Mouse (Mus musculus) CH12.LX (cell line): ENCODE data around the gene Brox. TPM values are rescaled to one million over a fixed set of nuclear protein-coding genes. Genes with fewer than 3 reads are reported as not detected.

ENCODE experiments used
- DNase-seq: peaks from one replicate; pipeline ENCODE4 v3.0.0-alpha.2; 2013; ENCODE audit errors: extremely low read depth
- H3K27ac ChIP-seq: 2 replicates; pipeline ENCODE4 v1.5.1; 2012; ENCODE audit warnings: low read depth, mild to moderate bottlenecking, control low read depth, moderate library complexity; ENCODE audit not compliant: insufficient read depth
- H3K27me3 ChIP-seq: replicated peaks from 2 replicates; pipeline ENCODE3; 2012; ENCODE audit warnings: inconsistent platforms
- H3K36me3 ChIP-seq, 2 experiments: replicated peaks in 1 of 2; 2 replicates each; pipeline versions ENCODE3 to v1.6.1; 2012; ENCODE audit warnings: inconsistent platforms in 1 of 2, low read length in 1 of 2, mild to moderate bottlenecking in 1 of 2, mixed read lengths in 1 of 2, moderate library complexity in 1 of 2; ENCODE audit not compliant: control insufficient read depth in 1 of 2, insufficient read depth in 1 of 2
- H3K4me1 ChIP-seq, 2 experiments: 2 replicates each; pipeline ENCODE4 v1.6.1; 2012; ENCODE audit warnings: inconsistent platforms in 1 of 2, moderate library complexity in 1 of 2; ENCODE audit not compliant: insufficient read depth in 2 of 2, control insufficient read depth in 1 of 2
- H3K4me2 ChIP-seq: 2 replicates; pipeline ENCODE4 v1.6.1; 2012; ENCODE audit warnings: low read depth, mild to moderate bottlenecking, control low read depth; ENCODE audit not compliant: poor library complexity, insufficient read depth, severe bottlenecking
- H3K4me3 ChIP-seq, 3 experiments: fragments of 150-350 bp in 1 of 3; sonication (generic) in 1 of 3; replicated peaks in 1 of 3; 2 replicates each; pipeline versions ENCODE3 to v1.5.1; 2011 to 2012; ENCODE audit warnings: low read depth in 2 of 3, low read length in 2 of 3, mild to moderate bottlenecking in 2 of 3, moderate library complexity in 2 of 3, control low read depth in 1 of 3, improper control_type of control experiment in 1 of 3, inconsistent platforms in 1 of 3, mixed read lengths in 1 of 3; ENCODE audit not compliant: poor library complexity in 1 of 3
- H3K79me2 ChIP-seq: replicated peaks from 2 replicates; pipeline ENCODE4 v1.6.1; 2012; ENCODE audit warnings: mild to moderate bottlenecking, moderate library complexity; ENCODE audit not compliant: control insufficient read depth, poor library complexity, insufficient read depth, severe bottlenecking; ENCODE audit errors: extremely low read depth
- H3K9ac ChIP-seq: 2 replicates; pipeline ENCODE4 v1.6.1; 2012; ENCODE audit warnings: low read depth, mild to moderate bottlenecking, control low read depth, moderate library complexity; ENCODE audit not compliant: insufficient read depth
- H3K9me3 ChIP-seq: replicated peaks from 2 replicates; pipeline ENCODE3; 2012; ENCODE audit warnings: low read length, inconsistent platforms, mixed read lengths
- BHLHE40 ChIP-seq: IDR thresholded peaks from 2 replicates; pipeline ENCODE4 v1.6.1; 2011; ENCODE audit warnings: mild to moderate bottlenecking, low read depth, low read length, improper control_type of control experiment
- CHD1 ChIP-seq: IDR thresholded peaks from 2 replicates; pipeline ENCODE4 v1.6.1; 2012; ENCODE audit warnings: low read depth, low read length, improper control_type of control experiment, inconsistent platforms
- CHD2 ChIP-seq: IDR thresholded peaks from 2 replicates; pipeline ENCODE4 v1.6.1; 2011; ENCODE audit warnings: low read length, improper control_type of control experiment
- CTCF ChIP-seq, 2 experiments: IDR thresholded peaks in 1 of 2; conservative IDR thresholded peaks in 1 of 2; 2 replicates each; pipeline ENCODE4 v1.5.1; 2011 to 2012; ENCODE audit warnings: low read depth in 2 of 2, low read length in 2 of 2, improper control_type of control experiment in 1 of 2, inconsistent platforms in 1 of 2, mild to moderate bottlenecking in 1 of 2, moderate library complexity in 1 of 2
- E2F4 ChIP-seq: IDR thresholded peaks from 2 replicates; pipeline ENCODE4 v1.6.1; 2011; ENCODE audit warnings: low read depth, low read length, improper control_type of control experiment; ENCODE audit not compliant: insufficient replicate concordance
- ELF1 ChIP-seq: IDR thresholded peaks from 2 replicates; pipeline ENCODE4 v1.6.1; 2014; ENCODE audit warnings: low read depth, mild to moderate bottlenecking, inconsistent platforms, low read length, improper control_type of control experiment
- ETS1 ChIP-seq: conservative IDR thresholded peaks from 2 replicates; pipeline ENCODE4 v1.6.1; 2012; ENCODE audit warnings: low read depth, mild to moderate bottlenecking, inconsistent platforms, low read length, improper control_type of control experiment, moderate library complexity
- GABPA ChIP-seq: IDR thresholded peaks from 2 replicates; pipeline ENCODE4 v1.6.1; 2012; ENCODE audit warnings: low read depth, low read length, improper control_type of control experiment, inconsistent platforms; ENCODE audit not compliant: insufficient replicate concordance
- HCFC1 ChIP-seq: IDR thresholded peaks from 2 replicates; pipeline ENCODE4 v1.6.1; 2012; ENCODE audit warnings: low read depth, mild to moderate bottlenecking, inconsistent platforms, low read length, improper control_type of control experiment
- IRF4 ChIP-seq: IDR thresholded peaks from 2 replicates; pipeline ENCODE4 v1.6.1; 2014; ENCODE audit warnings: low read depth, mild to moderate bottlenecking, inconsistent platforms, low read length, improper control_type of control experiment
- JUND ChIP-seq: conservative IDR thresholded peaks from 2 replicates; pipeline ENCODE4 v1.6.1; 2011; ENCODE audit warnings: low read depth, low read length, improper control_type of control experiment
- KAT2A ChIP-seq: IDR thresholded peaks from 2 replicates; pipeline ENCODE4 v1.6.1; 2012; ENCODE audit warnings: low read length, improper control_type of control experiment, inconsistent platforms; ENCODE audit not compliant: insufficient replicate concordance
- MAX ChIP-seq: IDR thresholded peaks from 2 replicates; pipeline ENCODE4 v1.6.1; 2011; ENCODE audit warnings: low read length, improper control_type of control experiment
- MAZ ChIP-seq: IDR thresholded peaks from 2 replicates; pipeline ENCODE4 v1.6.1; 2012; ENCODE audit warnings: low read depth, mild to moderate bottlenecking, inconsistent platforms, low read length, improper control_type of control experiment, moderate library complexity
- MEF2A ChIP-seq: IDR thresholded peaks from 2 replicates; pipeline ENCODE4 v1.6.1; 2014; ENCODE audit warnings: low read depth, mild to moderate bottlenecking, inconsistent platforms, low read length, improper control_type of control experiment, borderline replicate concordance
- MXI1 ChIP-seq: IDR thresholded peaks from 2 replicates; pipeline ENCODE4 v1.6.1; 2011; ENCODE audit warnings: mild to moderate bottlenecking, low read depth, low read length, improper control_type of control experiment
- MYC ChIP-seq: IDR thresholded peaks from 2 replicates; pipeline ENCODE4 v1.6.1; 2011; ENCODE audit warnings: low read depth, mild to moderate bottlenecking, improper control_type of control experiment, low read length
- NELFE ChIP-seq: IDR thresholded peaks from 2 replicates; pipeline ENCODE4 v1.6.1; 2011; ENCODE audit warnings: low read depth, low read length, improper control_type of control experiment
- POLR2A ChIP-seq: IDR thresholded peaks from 2 replicates; pipeline ENCODE4 v1.6.1; 2011; ENCODE audit warnings: low read depth, mild to moderate bottlenecking, improper control_type of control experiment, low read length
- POLR2AphosphoS2 ChIP-seq: IDR thresholded peaks from 2 replicates; pipeline ENCODE4 v1.6.1; 2011; ENCODE audit warnings: low read depth, low read length, improper control_type of control experiment
- RCOR1 ChIP-seq: conservative IDR thresholded peaks from 2 replicates; pipeline ENCODE4 v1.6.1; 2012; ENCODE audit warnings: low read depth, mild to moderate bottlenecking, inconsistent platforms, low read length, improper control_type of control experiment
- TBP ChIP-seq: conservative IDR thresholded peaks from 2 replicates; pipeline ENCODE4 v1.6.1; 2011; ENCODE audit warnings: low read depth, low read length, improper control_type of control experiment
- TCF12 ChIP-seq: IDR thresholded peaks from 2 replicates; pipeline ENCODE4 v1.6.1; 2014; ENCODE audit warnings: low read depth, mild to moderate bottlenecking, inconsistent platforms, low read length, improper control_type of control experiment
- USF1 ChIP-seq: IDR thresholded peaks from 2 replicates; pipeline ENCODE4 v1.6.1; 2014; ENCODE audit warnings: low read depth, mild to moderate bottlenecking, inconsistent platforms, low read length, improper control_type of control experiment
- USF2 ChIP-seq: conservative IDR thresholded peaks from 2 replicates; pipeline ENCODE4 v1.6.1; 2011; ENCODE audit warnings: low read depth, low read length, improper control_type of control experiment
- ZC3H11A ChIP-seq: IDR thresholded peaks from 2 replicates; pipeline ENCODE4 v1.6.1; 2012; ENCODE audit warnings: low read depth, mild to moderate bottlenecking, inconsistent platforms, low read length, improper control_type of control experiment
- ZMIZ1 ChIP-seq: IDR thresholded peaks from 2 replicates; pipeline ENCODE4 v1.6.1; 2012; ENCODE audit warnings: low read depth, mild to moderate bottlenecking, inconsistent platforms, low read length, improper control_type of control experiment
- dilution Hi-C: fragments of 300-500 bp; cut with MboI; formaldehyde crosslinking; loops from 2 replicates; pipeline ENCODE4 v1.14.3; 2020; ENCODE audit warnings: low sequenced_read_pairs; ENCODE audit not compliant: extremely low pct_unique_long_range_greater_than_20kb, extremely low pct_ligation_motif_present
- in situ Hi-C: fragments of 300-500 bp; cut with MboI; formaldehyde crosslinking; loops from 3 replicates; pipeline ENCODE4 v1.14.3; 2019; ENCODE audit warnings: low sequenced_read_pairs, low pct_ligation_motif_present, low pct_unique_long_range_greater_than_20kb, mixed read lengths
- polyA plus RNA-seq: library from polyadenylated mRNA; unstranded; fragments of >175 nt; gene quantifications from 2 replicates; pipeline ENCODE4 v1.2.1, GENCODE M21; 2012; ENCODE audit warnings: low read depth; ENCODE audit not compliant: insufficient read length
- total RNA-seq, 2 experiments: library from RNA; depleted of rRNA; stranded (reverse); fragments of 300-350 nt in 1 of 2; fragments of >200 nt in 1 of 2; gene quantifications; 2 replicates each; pipeline ENCODE4 v1.2.3; 2012 to 2014

The Brox gene
- total and polyA plus RNA-seq, 3 experiments, result 20.4 to 37.8 (median 21.8) TPM

GRCm38 (mm10) chr1:183265921-183266467, 31.1 kb downstream of the Brox start:
- H3K9ac ChIP-seq, result no peak overlapping the region
- peak; percentile 78 for DNase-seq
- TF ChIP-seq CHD1, result peak; percentile 20; the same call in 1 of the 2 replicates
- TF ChIP-seq USF1, result peak; percentile 78
- no peak for TF ChIP-seq GABPA
- TF ChIP-seq RCOR1, result no peak
- TF ChIP-seq CTCF (conservative IDR thresholded peaks at IDR 0.05 in 1 of 2, IDR thresholded peaks at IDR 0.05 in 1 of 2; ENCODE audit: low read depth in 2 of 2, low read length in 2 of 2), result no peak
- peak; percentile 83 for TF ChIP-seq ELF1
- peak; percentile 78 for TF ChIP-seq USF2
- TF ChIP-seq E2F4, result 0 out of 2 replicates have a peak, but pooled peaks have one; percentile 1
- peak; percentile 93 for TF ChIP-seq BHLHE40
- TF ChIP-seq MXI1, result peak; percentile 34; the same call in 1 of the 2 replicates
- peak; percentile 40 for TF ChIP-seq ETS1
- peak; percentile 45 for TF ChIP-seq POLR2A
- TF ChIP-seq HCFC1, result peak; percentile 60
- dilution Hi-C loops (no loop called here), in situ Hi-C loops (loop anchor here (25.0 kb wide), 1 partner anchor 704 kb away; the partner anchor contains the start of gene Capn8)
- no peaks in the 10 kb centered on the region for H3K9me3 ChIP-seq
- H3K4me2 ChIP-seq, result no peak overlapping the region
- H3K4me1 ChIP-seq, result peaks cover 13 to 23% of the 10 kb centered on the region in 2 experiments
- H3K36me3 ChIP-seq, result peaks cover 3 to 34% of the 10 kb centered on the region in 2 experiments
- no peaks in the 10 kb centered on the region for H3K79me2 ChIP-seq
- peak overlapping the region; percentile 70 for H3K27ac ChIP-seq
- peak overlapping the region; percentile 34 to 60 (median 39) for H3K4me3 ChIP-seq
- no peaks in the 10 kb centered on the region for H3K27me3 ChIP-seq

GRCm38 (mm10) chr1:183264145-183265008, 32.7 kb downstream of the Brox start:
- Histone ChIP-seq H3K36me3 (peaks cover 3 to 24% of the 10 kb centered on the region in 2 experiments), H3K79me2 (no peaks in the 10 kb centered on the region), H3K4me1 (peaks cover 20 to 26% of the 10 kb centered on the region in 2 experiments), H3K9me3 (no peaks in the 10 kb centered on the region), H3K4me2 (peak overlapping the region; percentile 41), H3K27ac (peak overlapping the region; percentile 94), H3K4me3 (peak overlapping the region; percentile 5 to 60 (median 43)), H3K27me3 (no peaks in the 10 kb centered on the region), H3K9ac (peak overlapping the region; percentile 89)
- DNase-seq, result peak; percentile 96
- dilution Hi-C loops, result no loop called here
- in situ Hi-C loops, result loop anchor here (25.0 kb wide), 1 partner anchor 702 kb away; the partner anchor contains the start of gene Capn8
- peak; percentile 89 for TF ChIP-seq MYC
- TF ChIP-seq IRF4, result peak; percentile 71
- peak; percentile 65 for TF ChIP-seq NELFE
- TF ChIP-seq JUND, result peak; percentile 95
- TF ChIP-seq ZMIZ1, result no peak; the same call in 1 of the 2 replicates
- TF ChIP-seq USF1, result peak; percentile 1; the same call in 1 of the 2 replicates
- TF ChIP-seq TBP, result peak; percentile 87; the same call in 1 of the 2 replicates
- TF ChIP-seq E2F4, result peak; percentile 83; the same call in 1 of the 2 replicates
- peak; percentile 75 for TF ChIP-seq POLR2A
- no peak for TF ChIP-seq ZC3H11A
- peak; percentile 87; the same call in 1 of the 2 replicates for TF ChIP-seq TCF12
- no peak for TF ChIP-seq CTCF (conservative IDR thresholded peaks at IDR 0.05 in 1 of 2, IDR thresholded peaks at IDR 0.05 in 1 of 2; ENCODE audit: low read depth in 2 of 2, low read length in 2 of 2)
- peak; percentile 64; the same call in 1 of the 2 replicates for TF ChIP-seq CHD2
- 0 out of 2 replicates have a peak, but pooled peaks have one; percentile 68 for TF ChIP-seq KAT2A
- peak; percentile 98 for TF ChIP-seq ETS1
- peak; percentile 59; the same call in 1 of the 2 replicates for TF ChIP-seq MAZ
- TF ChIP-seq MAX, result peak; percentile 84
- peak; percentile 79; the same call in 1 of the 2 replicates for TF ChIP-seq POLR2AphosphoS2
- peak; percentile 92 for TF ChIP-seq MEF2A
- TF ChIP-seq USF2, result peak; percentile 4; the same call in 1 of the 2 replicates
- TF ChIP-seq GABPA, result no peak
